Mouse (Mus musculus): Measurements from ENCODE around the gene Cope. TPM values are rescaled to one million over a fixed set of nuclear protein-coding genes. Genes with fewer than 3 reads are reported as not detected.

The Cope gene
- total RNA-seq, 2 experiments from 2014 or later = 123 to 134 TPM

DNA sequence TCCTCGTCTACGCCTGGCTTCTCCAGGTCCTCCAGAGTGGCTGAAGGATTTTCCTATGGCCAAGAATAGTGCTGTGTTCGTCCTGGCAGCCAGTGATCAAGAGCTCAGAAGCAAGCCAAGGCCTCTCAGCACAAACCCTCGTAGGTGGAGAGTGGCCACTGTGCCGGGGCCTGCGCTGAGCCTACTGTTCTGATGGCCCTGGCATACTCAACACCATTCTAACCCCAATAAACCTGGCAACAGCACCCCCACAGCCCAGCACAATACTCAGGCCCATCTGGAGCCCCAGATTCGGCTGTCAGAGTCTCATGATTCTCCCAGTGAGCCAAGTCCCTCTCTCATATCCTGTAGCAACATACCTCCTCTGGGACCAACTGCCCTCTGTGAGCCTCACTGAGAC lies 38.3 kb downstream of the Cope start:
- intact Hi-C loops (cut with DNase I; ENCODE audit: low total_unique reads) = no loop called here

DNA sequence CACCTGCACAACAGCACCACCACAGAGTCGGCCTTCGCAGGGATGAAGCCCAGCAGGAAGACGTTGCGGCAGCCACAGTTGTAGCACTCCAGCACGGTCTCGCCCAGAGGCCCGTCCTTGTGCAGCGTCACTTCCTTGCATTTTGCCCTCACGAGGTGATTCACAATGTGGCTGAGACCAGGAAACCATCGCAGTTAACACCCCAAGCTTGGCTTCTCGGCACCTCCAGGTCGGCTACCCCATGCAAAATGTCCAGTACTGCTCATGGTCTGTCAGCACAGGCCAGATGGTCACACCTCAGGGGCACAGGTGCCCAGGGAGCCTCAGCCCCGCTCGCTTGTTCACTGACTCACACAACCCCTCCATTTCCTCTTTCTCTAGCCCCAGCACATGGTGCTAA lies 39.7 kb downstream of the Cope start:
- intact Hi-C loops (cut with DNase I; ENCODE audit: low total_unique reads) = no loop called here
- DNase-seq = no peak

More for the DNA sequence above, 38.3 kb downstream of the Cope start:
- no peak for DNase-seq

DNA sequence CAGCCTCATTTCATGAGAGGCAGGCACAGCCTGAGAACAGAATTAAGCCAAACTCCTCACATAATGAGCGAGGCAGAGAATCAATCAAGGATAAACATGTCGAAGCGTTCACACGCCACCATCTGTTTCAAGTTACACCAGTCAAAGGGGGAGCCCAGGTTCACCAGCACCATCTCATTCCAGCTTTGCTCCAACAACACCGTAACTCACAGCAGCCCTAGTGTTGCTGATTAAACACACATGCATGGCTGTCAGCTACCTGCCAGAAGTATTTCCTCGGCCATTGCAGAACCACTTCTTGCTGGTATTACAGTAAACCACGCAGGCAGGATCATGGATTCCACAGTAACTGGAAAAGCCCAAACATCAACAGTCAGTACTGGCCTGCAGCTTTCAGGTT lies 40.8 kb downstream of the Cope start:
- intact Hi-C loops (cut with DNase I; ENCODE audit: low total_unique reads) = no loop called here

DNA sequence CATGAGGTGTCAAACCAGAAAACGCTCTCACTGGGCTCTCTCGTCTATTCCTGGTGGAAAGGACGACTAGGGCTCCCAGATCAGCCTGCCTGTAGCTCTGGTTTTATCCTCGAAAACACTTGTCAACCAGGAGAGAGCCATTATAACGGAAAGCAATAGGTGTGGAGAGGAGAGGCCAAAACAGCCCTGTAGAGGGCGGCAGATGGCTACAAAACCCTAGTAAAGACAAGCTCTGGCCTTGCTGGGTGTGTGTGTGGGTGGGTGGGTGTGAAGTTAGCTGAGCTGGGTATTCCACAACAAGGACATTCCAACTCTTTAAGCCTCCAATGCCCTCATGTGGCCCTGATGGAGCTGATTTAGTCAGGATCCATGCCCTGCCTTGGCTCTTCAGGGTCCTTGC lies 41.4 kb downstream of the Cope start:
- DNase-seq = no peak
- intact Hi-C loops (cut with DNase I; ENCODE audit: low total_unique reads) = no loop called here

More for the DNA sequence above, 40.8 kb downstream of the Cope start:
- DNase-seq = no peak

DNA sequence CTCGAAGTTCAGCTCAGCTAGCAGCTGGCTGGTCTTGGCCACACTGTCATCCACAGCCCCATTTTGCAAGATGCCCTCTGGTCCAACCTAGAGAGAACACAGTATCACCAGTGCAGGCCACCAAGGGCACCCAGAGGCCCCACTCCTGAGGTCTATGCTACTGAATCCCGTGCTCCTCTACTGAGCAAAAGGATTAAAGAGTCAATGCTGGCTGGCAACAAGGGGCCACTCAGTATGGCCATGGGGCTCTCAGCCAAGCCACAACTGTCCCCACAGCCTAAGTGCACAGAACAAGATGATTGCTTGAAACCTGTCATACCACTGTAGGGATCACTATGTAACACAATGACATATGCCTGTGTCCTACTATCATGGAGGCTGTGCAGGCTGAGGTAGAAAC lies 42.0 kb downstream of the Cope start:
- no peak for DNase-seq
- intact Hi-C loops (cut with DNase I; ENCODE audit: low total_unique reads) = no loop called here

DNA sequence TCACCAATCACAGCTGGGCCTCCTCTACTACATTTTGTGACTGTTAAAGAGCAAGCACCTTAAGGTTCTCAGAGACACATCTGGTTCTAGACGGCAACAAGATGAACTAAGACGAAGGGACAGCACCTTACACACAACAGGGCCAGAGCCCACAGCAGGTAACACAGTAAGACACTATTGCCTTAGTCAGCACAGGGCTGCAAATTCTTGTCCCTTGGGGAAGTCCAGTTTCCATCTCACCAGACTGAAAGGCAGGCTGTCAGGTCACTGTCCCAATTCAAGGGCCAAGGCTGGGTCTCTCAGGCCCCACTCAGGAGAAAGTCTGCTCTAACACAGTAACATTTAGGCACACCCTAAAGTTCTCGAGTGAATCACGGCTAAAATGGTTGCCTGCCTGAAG lies 45.1 kb downstream of the Cope start:
- intact Hi-C loops (cut with DNase I; ENCODE audit: low total_unique reads) = no loop called here
- no peak for DNase-seq

DNA sequence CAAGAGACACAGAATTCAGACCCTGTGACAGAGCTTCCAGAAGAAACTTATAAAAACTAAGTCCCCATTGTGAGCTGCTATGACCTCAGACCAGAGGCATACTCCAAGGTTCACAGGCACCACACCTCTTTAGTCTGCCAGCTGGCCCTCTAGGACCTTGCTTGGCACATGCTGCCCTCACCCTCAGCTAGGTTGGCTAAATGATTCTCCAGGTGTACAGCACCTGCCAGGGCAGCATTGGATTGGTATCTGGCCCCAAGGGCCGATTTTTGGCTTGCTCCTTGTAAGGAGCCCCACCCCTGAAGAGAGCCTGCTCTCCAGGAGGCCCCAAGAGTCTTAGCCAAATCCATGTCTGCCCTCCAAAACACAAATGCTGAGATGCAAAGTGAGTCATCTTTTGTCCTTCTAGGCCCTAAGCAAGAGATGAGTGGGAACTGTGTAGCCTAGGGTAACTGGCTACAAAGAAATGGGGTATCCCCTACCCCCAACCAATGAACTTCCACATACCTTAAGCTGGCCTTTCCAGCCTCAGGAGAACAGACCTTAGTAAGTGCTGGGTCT lies 45.6 kb downstream of the Cope start:
- intact Hi-C loops (cut with DNase I; ENCODE audit: low total_unique reads) = no loop called here
- no peak for DNase-seq

DNA sequence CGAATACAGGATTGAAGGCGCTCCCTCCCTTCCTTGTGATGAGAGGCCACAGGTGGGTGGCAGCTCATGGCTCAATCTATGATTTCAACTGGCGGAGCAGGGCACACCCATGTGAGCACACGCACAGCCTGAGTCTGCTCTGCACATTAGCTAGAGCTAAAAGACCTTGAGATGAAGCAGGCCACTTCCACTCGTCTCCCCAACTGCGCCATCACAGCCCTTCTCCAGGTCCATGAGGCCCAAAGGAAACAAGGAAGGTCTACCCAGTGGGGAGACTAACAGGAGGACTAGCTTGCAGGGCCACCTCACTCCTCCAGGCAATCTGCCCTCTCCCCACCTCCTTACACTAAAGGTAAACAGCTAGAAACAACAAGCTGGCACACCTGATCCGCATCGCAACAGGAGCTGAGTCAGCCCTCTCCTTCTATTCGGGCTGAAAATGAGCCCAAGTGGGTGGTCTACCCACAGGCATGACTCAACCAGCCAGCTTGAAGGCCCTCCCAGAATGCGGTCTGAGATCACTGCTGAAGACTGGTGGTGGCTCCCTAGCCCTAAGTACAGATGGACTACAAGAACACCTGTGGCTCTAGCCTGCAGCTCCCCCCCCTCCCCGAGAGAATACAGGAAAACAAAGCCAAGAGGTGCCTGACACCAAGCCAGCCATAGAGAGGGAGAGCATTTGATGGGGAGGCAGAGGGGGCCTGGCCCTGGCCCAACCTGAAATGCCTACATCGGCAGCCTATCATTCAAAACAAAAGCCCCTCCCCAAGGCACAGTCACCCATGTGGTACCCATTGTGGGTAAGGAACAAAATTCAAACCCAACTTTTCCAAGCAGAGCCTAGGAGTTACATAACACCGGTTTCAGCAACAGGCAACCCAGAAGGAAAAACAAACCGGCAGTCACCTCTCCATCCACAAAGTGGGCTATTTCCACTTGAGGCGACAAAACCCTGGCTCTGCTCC lies 49.0 kb downstream of the Cope start:
- no peak for DNase-seq
- intact Hi-C loops (cut with DNase I; ENCODE audit: low total_unique reads) = no loop called here

DNA sequence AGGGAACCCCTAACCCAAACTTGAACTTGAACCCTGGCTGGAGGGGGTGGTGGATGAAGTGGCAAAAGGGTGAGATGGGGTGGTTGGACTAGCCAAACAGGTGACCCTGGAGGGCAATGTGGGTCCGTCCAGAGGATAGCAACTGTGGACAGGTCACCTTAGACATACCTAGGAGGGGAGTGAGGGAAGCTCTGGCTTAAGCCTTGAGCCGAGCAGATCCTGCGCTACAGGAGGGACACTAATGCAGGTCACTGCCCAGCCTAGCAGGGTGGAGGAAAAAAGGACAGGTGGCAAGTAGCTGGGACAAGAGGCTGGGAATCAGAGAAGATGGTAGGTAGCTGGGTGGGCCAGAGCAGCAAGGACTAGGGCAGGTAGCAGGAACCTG lies 49.7 kb downstream of the Cope start:
- DNase-seq = no peak
- intact Hi-C loops (cut with DNase I; ENCODE audit: low total_unique reads) = no loop called here

DNA sequence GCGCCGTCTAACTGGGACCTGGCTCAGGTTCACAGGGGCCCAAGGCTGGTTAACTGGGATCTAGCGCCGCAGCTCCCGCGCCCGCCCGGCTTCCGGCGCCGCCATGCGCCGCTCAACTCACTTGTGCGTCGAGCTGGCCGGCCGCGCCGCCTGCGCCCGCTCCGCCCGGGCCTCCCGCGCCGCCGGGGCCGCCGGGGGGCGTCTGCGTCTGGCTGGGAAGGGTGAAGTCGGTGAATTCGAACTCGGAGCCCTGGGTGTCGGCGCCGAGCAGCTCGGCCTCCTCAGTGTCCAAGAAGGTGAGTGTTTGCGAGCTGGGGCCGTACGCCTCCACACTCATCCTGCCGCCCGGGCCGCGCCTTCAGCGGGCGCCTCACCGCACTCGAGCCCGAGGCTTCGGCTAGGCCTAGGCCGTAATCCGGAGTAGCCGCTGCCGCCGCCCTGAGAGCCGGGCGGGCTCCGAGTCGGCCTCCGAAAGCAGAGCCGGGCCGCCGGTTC lies 50.4 kb downstream of the Cope start:
- intact Hi-C loops (cut with DNase I; ENCODE audit: low total_unique reads) = no loop called here
- DNase-seq = peak; percentile 47

DNA sequence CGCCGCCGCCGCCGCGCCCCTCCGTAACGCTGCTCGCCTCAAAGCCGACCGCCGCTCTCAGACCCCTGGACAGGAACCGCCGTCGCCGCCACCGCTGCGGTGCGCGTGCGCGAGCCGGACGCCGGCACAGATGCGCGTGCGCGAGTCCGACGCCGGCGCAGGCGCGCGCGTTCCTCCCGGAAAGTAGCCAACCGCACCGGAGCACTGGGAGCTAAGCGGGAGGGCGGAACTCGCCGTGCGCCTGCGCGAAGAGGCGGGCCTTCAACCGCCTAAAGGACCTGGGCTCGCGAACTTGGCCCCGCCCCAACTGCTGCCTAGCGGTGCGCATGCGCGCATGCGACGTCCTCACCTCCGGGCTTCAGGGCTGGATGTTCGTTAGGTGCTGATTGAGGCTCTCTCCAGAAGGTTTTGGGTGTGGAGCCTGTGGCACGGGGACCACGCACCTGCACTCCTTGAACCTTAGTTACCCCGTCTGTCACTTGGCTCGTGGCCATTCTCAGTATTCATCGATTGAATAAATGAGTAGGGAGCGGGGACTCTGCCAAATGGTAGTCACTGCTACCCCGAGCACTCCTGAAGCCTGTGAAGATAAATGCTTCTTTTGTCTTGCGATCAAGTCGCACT lies 51.0 kb downstream of the Cope start, which contains the start of gene Upf1:
TSS of gene Upf1 (minus strand) at position 85 of the 624 bp plus-strand sequence.
- peak; percentile 100 for DNase-seq
- intact Hi-C loops (cut with DNase I; ENCODE audit: low total_unique reads) = no loop called here

DNA sequence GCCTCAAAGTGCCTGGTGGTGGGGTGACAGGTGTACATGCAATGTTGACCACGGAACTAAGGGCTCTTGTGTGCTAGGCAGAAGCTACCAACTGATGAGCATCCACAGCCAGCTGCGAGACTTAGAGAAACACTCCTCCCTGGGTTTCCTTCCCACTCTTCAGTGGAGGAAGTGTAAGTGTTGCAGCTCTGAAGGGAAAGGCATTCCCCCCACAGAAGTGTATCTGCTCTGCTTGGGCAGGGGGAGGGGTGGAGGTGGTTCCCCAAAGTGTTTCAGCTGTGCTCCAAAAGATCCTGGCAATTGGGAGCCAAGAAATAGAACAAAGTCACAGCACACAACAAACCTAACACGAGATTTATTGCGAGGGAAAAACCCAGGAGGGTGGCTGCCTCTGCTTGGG lies 51.7 kb downstream of the Cope start:
- DNase-seq = no peak

DNA sequence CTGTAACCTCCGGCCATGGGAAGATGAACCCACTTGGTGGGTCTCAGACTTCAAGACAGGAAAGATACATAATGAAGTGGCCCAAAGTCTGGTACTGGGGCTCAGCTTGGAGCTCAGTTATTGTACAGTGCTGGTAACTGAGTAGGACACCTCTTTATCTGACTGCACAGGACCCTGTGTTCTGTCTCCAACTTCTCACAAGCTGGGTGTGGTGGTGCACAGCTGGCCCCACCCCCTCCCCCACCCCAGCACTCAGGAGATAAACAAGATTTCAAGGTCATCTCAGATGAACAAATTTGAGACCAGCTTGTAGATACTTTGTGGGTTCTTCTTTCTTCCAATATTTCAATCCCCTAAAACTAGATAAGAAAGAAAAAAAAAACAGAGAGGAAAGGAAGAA lies 53.8 kb downstream of the Cope start:
- intact Hi-C loops (cut with DNase I; ENCODE audit: low total_unique reads) = no loop called here
- DNase-seq = no peak

More for the DNA sequence above, 51.7 kb downstream of the Cope start:
- intact Hi-C loops (cut with DNase I; ENCODE audit: low total_unique reads) = no loop called here

DNA sequence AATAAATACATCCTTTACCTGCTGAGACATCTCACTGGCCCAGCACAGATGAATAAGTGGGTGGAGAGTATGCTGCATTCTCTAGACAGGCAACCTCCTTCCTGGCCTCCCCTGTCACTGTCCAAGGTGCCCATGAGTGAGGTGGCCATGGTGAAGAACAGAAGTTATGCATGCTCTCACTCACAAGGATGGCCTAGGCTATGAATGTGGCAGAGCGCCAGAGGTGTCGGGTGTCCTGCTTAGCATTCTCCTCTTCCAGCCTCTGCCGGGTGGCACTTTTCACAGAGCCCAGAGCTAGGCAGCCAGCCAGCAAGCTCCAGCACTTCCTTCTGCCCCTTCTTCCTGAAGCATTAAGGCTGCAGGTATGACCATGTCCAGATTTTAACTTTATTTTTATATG lies 57.1 kb downstream of the Cope start:
- intact Hi-C loops (cut with DNase I; ENCODE audit: low total_unique reads) = no loop called here
- peak; percentile 76 for DNase-seq

DNA sequence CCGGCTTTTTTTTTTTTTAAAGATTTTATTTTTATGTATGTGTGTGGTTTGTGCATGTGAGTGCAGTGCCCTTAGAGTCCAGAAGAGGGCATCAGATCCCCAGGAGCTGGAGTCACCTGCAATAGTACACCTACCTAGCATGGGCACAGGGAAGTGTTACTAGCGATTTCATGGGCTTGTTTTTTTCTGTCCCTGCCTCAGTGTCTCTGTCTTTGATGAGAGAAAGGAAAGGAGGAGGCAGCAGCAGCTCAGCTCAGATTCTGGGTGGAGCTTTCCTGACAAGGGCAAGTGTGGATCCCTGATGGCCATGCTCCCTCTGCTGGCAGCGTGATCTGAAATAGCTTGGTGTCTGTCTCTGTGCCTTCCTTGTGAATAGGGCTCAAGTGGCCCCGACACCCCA lies 58.5 kb downstream of the Cope start:
- no peak for DNase-seq
- intact Hi-C loops (cut with DNase I; ENCODE audit: low total_unique reads) = no loop called here

DNA sequence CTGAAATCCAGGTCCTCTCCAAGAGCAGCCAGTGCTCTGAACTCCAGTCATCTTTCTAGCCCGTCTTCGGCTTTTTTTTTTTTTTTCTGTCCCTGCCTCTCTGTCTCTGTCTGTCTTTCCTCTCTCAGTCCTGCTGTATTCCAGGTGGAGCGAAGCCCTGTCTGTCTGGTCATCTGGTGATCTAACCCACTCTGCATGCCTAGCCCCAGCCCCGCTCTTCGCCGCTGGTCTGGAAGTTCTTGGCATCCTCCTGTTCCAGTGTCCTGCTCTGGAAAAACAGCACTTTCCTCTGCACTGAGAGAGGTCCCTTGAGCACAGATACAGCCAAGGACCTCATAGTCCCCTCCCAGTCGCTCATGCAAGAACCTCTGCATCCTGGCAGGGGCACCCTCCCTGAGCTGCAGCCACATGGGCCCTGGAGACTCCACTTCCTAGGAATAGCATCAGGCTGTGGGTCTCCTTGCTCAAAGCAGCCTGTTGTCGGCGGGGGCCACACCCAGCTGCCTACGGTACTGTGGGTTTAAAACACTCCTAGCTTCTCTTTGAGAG lies 59.2 kb downstream of the Cope start:
- peak; percentile 40 for DNase-seq

More for the DNA sequence above, 59.2 kb downstream of the Cope start:
- intact Hi-C loops (cut with DNase I; ENCODE audit: low total_unique reads) = no loop called here
